Mouse (Mus musculus) urinary bladder, postnatal 14 days (tissue): ENCODE results near the gene Mtrf1l.

Experiments used
- DNase-seq: peaks from one replicate; pipeline ENCODE4 v3.0.0; 2021; ENCODE audit warnings: low spot score

Gene Mtrf1l

GRCm38 (mm10) chr10:5804691-5805156, 19.0 kb downstream of the Mtrf1l start:
- no peak for DNase-seq

DNA sequence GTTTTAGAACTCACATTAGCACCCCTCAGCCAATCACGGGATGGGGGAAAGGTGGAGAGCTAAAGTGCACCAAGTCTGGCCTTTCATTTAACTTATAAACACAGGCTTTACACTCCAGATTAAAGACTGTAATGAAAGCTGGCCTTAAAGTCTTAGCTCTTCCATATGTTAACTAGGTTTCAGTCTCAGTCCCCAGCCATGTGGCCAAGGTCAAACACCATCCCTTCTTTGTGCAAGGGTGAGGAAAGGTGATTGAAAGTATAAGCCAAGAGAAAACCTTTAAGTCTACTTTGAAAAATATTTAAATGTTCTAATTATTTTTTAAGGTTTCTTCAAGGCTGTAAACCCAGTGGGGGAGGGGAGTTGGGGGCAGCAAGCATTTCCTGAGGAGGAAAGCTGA, 20.0 kb downstream of the Mtrf1l start:
- DNase-seq: no peak

- no peak for DNase-seq
Measured at GRCm38 (mm10) chr10:5802866-5803265, 20.8 kb downstream of the Mtrf1l start.

GRCm38 (mm10) chr10:5800490-5800889, 23.2 kb downstream of the Mtrf1l start:
- no peak for DNase-seq

DNA sequence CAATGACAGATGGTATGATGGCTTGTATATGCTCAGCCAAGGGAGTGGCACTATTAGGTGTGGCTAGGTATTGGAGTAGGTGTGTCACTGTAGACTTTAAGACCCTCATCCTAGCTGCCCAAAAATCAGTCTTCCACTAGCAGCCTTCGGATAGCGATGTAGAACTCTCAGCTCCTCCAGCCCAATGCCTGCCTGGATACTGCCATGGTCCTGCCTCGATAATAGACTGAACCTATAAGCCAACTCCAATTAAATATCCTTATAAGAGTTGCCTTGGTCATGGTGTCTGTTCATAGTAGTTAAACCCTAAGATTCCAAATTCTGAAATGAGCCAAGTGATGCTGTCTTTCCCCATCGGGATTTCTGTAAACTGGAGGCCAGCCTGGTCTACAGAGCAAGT, 25.6 kb downstream of the Mtrf1l start:
- DNase-seq: no peak

DNA sequence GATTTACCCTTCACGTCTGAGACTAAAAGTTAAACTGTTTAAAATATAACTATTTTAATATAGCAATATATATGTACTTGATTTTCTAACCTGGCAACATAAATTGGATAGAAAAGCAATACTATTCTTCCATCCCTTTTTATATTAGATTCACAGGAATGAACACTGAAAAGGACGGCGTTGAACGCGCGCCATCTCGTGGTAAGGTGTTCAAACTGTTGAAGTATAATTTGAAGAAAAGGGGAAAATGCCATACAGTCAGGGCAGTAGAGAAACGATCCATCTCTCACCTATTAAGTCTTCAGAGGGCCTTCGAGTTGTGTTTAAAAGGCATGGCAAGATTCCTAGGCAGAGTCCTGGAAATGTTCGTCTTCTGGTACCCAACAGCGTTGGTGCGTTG, 33.1 kb downstream of the Mtrf1l start:
- peak; percentile 53 for DNase-seq

- no peak for DNase-seq
Measured at GRCm38 (mm10) chr10:5786923-5787322, 36.8 kb downstream of the Mtrf1l start.
